Mouse (Mus musculus) intestine, embryonic 14.5 days (tissue): ENCODE results near the gene Gabpb1. TPM values are rescaled to one million over a fixed set of nuclear protein-coding genes. Genes with fewer than 3 reads are reported as not detected.

Experiments used
- ATAC-seq: fragments of 200-750 bp; cut with Nextera tagmentation; replicated peaks from 2 replicates; pipeline ENCODE4 v1.8.0; 2017; ENCODE audit warnings: low read depth, moderate number of reproducible peaks, moderate TSS enrichment, moderate library complexity; ENCODE audit not compliant: low FRiP score, low TSS enrichment
- DNase-seq: peaks from one replicate; pipeline ENCODE4 v3.0.0-alpha.2; 2018; ENCODE audit warnings: low spot score
- H3K27ac ChIP-seq: fragments of 300-500 bp; sonication (generic); 2 replicates; pipeline ENCODE4 v1.5.1; 2014; ENCODE audit warnings: low read depth, mild to moderate bottlenecking, control low read depth
- H3K27me3 ChIP-seq: fragments of 300-500 bp; sonication (generic); replicated peaks from 2 replicates; pipeline ENCODE4 v1.6.1; 2014; ENCODE audit warnings: low read length, control low read depth; ENCODE audit not compliant: control insufficient read depth, insufficient read depth
- H3K36me3 ChIP-seq: fragments of 300-500 bp; sonication (generic); 2 replicates; pipeline ENCODE4 v1.6.1; 2014; ENCODE audit warnings: low read length, control low read depth; ENCODE audit not compliant: control insufficient read depth, insufficient read depth
- H3K4me1 ChIP-seq: fragments of 300-500 bp; sonication (generic); replicated peaks from 2 replicates; pipeline ENCODE4 v1.6.1; 2014; ENCODE audit warnings: low read length, control low read depth, mixed read lengths; ENCODE audit not compliant: control insufficient read depth, insufficient read depth
- H3K4me2 ChIP-seq: fragments of 300-500 bp; sonication (generic); 2 replicates; pipeline ENCODE4 v1.6.1; 2014; ENCODE audit warnings: low read length
- H3K4me3 ChIP-seq: fragments of 300-500 bp; sonication (generic); 2 replicates; pipeline ENCODE4 v1.5.1; 2014; ENCODE audit warnings: low read depth, low read length, control low read depth, mixed read lengths
- H3K9ac ChIP-seq: fragments of 300-500 bp; sonication (generic); 2 replicates; pipeline ENCODE4 v1.6.1; 2014; ENCODE audit warnings: mild to moderate bottlenecking, low read length
- H3K9me3 ChIP-seq: fragments of 300-500 bp; sonication (generic); 2 replicates; pipeline ENCODE4 v1.6.1; 2016; ENCODE audit warnings: low read length, control low read depth; ENCODE audit not compliant: control insufficient read depth
- WGBS: fragments of 180-500 bp; shearing (Covaris S2); extraction: QIAGEN DNeasy Blood & Tissue Kit; methylation state at CpG from one replicate; pipeline ENCODE4 v1.1.7; 2014; 5-methylcytosine and 5-hydroxymethylcytosine counted together
- polyA plus RNA-seq: library from polyadenylated mRNA; unstranded; fragments of >200 nt; fragmentation: Nextera tagmentation; extraction: Ambion mirVana; gene quantifications from 2 replicates; pipeline ENCODE4 v1.2.1, GENCODE M21; 2014

The Gabpb1 gene
- polyA plus RNA-seq, 1 experiment from 2014 or later, result 46.5 TPM

DNA sequence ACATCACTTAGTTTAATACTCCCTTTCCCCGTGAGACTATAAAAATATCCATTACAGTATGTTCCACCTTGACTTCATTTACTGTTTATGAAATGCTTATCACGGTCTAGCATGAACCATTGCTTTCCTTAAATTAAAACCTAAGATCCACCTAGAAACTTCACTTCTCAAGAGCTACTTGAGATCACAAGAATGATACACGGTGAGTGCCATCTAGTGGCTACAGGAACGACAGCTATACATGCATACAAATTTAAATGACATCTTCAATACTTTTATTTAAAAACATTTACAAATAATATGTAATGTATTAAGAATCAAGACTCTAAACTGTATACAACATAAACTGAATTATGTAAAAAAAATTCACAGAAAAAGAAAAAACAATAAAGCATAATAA is 12.7 kb downstream of the Gabpb1 start:
- DNase-seq (no peak), ATAC-seq (no peak)
- Histone ChIP-seq H3K36me3 (no peaks in the 10 kb centered on the region), H3K4me2 (no peak overlapping the region), H3K4me3 (no peak overlapping the region), H3K4me1 (no peaks in the 10 kb centered on the region), H3K27ac (no peak overlapping the region), H3K9ac (no peak overlapping the region), H3K27me3 (no peaks in the 10 kb centered on the region), H3K9me3 (no peaks in the 10 kb centered on the region)
- 57% methylated on average over 4 of the region's 4 CpGs for WGBS

DNA sequence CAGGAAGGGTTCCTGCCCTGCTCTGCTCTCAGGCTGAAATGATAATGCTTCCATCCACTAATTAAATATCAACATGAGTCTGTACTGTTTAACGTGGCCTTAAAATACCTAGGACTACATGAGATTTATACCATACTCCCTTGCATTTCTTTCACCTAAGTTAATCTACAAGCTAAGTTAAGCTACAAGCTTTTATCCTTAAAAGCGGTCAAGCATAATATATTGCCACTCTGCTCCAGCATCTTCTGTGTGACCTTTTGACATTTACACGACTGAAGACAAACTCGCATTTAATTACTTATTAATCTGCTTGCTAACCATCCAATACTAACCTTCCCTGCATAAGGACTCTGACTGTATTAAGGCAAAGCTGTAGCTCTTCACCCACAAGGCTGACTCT is 23.2 kb downstream of the Gabpb1 start:
- no peaks in the 10 kb centered on the region for H3K9me3 ChIP-seq
- H3K9ac ChIP-seq, result no peak overlapping the region
- 76% methylated on average over 4 of the region's 4 CpGs for WGBS
- no peak overlapping the region for H3K27ac ChIP-seq
- no peaks in the 10 kb centered on the region for H3K4me1 ChIP-seq
- no peak overlapping the region for H3K4me3 ChIP-seq
- H3K4me2 ChIP-seq, result no peak overlapping the region
- H3K36me3 ChIP-seq, result peaks cover 80% of the 10 kb centered on the region
- ATAC-seq (no peak), DNase-seq (no peak)
- H3K27me3 ChIP-seq, result no peaks in the 10 kb centered on the region

DNA sequence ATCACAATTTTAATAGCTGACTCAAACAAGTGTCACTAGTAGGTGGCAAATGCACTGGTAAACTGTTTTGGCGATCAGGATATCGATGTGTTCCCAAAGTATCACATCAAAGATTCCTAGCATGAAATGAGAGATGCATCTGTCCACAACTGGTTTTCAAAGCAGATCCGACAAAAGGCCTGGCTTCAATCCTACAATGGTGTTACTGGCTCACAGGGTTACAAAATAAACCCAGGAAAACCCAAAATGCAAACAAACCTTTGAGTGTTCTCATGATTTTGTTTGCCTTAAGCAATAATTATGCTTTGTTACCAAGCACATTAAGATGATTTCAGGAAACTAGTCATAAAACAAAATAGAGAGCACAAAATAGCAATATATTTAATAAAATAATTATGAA is 28.4 kb downstream of the Gabpb1 start:
- H3K9ac ChIP-seq, result no peak overlapping the region
- ATAC-seq (no peak), DNase-seq (no peak)
- no peaks in the 10 kb centered on the region for H3K4me1 ChIP-seq
- H3K27ac ChIP-seq, result no peak overlapping the region
- no peak overlapping the region for H3K4me2 ChIP-seq
- no peaks in the 10 kb centered on the region for H3K27me3 ChIP-seq
- WGBS, result 88% methylated on average over 3 of the region's 3 CpGs
- no peaks in the 10 kb centered on the region for H3K9me3 ChIP-seq
- no peak overlapping the region for H3K4me3 ChIP-seq
- H3K36me3 ChIP-seq, result peaks cover 83% of the 10 kb centered on the region

DNA sequence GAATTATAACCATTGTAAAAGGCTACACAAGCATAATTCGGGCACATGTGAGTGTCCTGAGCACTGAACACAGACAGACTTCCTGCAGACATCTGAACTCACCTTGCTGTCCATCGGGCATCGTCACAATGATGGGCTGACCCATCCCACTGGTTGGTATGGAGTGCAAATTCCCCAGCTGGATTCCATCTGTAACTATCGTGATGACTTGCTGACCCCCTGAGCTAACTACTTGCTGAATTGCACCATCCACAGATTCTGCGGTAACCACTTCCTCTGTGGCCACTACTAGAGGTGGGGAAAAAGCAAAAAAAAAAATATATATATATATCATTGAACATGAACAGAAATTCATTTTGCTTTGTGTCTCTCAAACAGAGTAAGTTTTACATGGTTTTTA is 29.7 kb downstream of the Gabpb1 start:
- Histone ChIP-seq H3K4me2 (no peak overlapping the region), H3K27me3 (no peaks in the 10 kb centered on the region), H3K9ac (no peak overlapping the region), H3K27ac (no peak overlapping the region), H3K4me1 (no peaks in the 10 kb centered on the region), H3K4me3 (no peak overlapping the region), H3K9me3 (no peaks in the 10 kb centered on the region), H3K36me3 (peaks cover 77% of the 10 kb centered on the region)
- ATAC-seq (no peak), DNase-seq (no peak)
- 88% methylated on average over 5 of the region's 5 CpGs for WGBS

DNA sequence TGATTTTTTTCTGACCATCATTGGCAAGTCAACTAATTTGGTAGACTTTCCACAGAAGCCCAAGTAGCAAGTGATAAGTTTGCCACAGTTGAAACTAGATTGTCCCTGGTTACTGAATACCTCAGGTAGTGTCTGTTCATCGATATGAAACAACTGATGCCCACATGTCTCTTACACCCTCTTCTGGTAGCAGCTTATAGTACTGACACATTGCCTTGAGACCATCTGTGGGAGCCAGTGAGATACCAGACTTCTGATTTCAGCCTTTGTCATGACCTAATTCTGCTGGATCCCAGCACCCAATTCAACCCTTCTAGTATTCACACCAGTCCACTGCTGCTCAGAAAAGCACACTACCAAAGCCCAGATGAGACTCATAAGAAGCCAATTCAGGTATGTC is 31.4 kb downstream of the Gabpb1 start:
- H3K27me3 ChIP-seq, result no peaks in the 10 kb centered on the region
- H3K27ac ChIP-seq, result no peak overlapping the region
- peaks cover 79% of the 10 kb centered on the region for H3K36me3 ChIP-seq
- no peak overlapping the region for H3K4me2 ChIP-seq
- H3K9me3 ChIP-seq, result no peaks in the 10 kb centered on the region
- ATAC-seq (no peak), DNase-seq (no peak)
- 95% methylated on average over 1 of the region's 1 CpGs for WGBS
- H3K4me3 ChIP-seq, result no peak overlapping the region
- no peak overlapping the region for H3K9ac ChIP-seq
- H3K4me1 ChIP-seq, result no peaks in the 10 kb centered on the region

DNA sequence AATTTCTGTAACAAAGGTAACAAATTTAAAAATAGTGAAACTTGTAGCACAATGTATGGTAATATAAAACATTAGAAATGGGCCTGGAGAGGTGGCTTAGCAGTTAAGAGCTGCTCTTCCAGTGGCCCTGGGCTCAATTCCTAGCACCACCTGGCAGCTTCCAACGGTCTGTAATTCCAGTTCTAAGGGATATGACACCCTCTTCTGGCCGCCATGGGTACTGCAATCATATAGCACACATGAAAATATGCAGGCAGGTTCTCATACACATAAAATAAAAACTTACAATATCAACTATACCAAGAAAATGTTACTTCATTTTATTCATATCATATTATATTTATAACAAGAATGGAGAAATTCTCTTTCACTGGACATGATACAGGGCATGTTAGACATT is 35.8 kb downstream of the Gabpb1 start:
- ATAC-seq, result no peak
- no peaks in the 10 kb centered on the region for H3K4me1 ChIP-seq

DNA sequence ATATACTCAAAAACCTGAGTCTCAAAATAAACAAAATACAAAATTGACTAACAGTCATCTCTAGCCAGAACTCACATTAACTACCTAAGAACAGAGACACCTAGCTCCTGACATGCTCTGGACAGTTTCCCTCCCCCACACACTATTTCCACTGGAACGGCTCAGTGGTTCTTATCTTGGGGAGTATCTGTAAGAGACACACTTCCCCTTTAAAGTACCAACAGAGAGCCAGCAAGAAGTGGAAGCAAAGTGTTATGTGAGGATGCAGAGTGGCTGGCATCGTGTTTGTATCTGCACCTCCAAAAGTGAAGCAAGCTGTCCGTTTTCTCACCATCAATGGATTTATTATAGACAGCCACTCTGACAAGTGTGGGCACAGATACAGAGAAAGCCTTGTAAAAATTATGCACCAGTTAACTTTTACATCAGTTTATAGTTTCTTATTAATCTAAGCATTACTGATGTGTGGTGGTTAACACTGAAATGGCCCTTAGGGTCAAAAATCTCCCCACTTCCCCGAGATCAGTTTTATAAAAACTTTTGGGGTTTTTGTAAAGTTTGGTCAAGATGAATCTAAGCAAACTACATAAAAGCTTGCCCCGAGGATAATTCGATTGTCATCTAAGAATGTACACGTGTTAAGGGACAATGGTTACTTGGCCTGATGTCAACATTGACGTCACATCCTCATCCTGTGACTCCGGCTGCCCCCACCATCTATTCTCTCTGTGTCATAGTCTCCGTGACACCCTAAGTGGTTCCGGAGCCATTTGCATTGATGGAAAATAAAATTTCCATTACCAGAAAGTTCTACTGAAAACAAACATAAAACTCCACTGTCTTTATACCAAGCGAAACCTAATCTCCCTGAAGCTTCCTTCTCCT is 40.0 kb downstream of the Gabpb1 start:
- H3K27ac ChIP-seq, result no peak overlapping the region
- no peaks in the 10 kb centered on the region for H3K9me3 ChIP-seq
- peaks cover 51% of the 10 kb centered on the region for H3K36me3 ChIP-seq
- DNase-seq, result no peak
- H3K4me3 ChIP-seq, result no peak overlapping the region
- no peaks in the 10 kb centered on the region for H3K4me1 ChIP-seq
- ATAC-seq, result no peak
- no peak overlapping the region for H3K4me2 ChIP-seq
- no peaks in the 10 kb centered on the region for H3K27me3 ChIP-seq
- WGBS, result 79% methylated on average over 12 of the region's 12 CpGs
- H3K9ac ChIP-seq, result no peak overlapping the region

More for the DNA sequence above, 35.8 kb downstream of the Gabpb1 start:
- no peaks in the 10 kb centered on the region for H3K9me3 ChIP-seq
- no peaks in the 10 kb centered on the region for H3K27me3 ChIP-seq
- no peak overlapping the region for H3K4me3 ChIP-seq
- peaks cover 71% of the 10 kb centered on the region for H3K36me3 ChIP-seq
- DNase-seq, result no peak
- 88% methylated on average over 2 of the region's 2 CpGs for WGBS
- H3K9ac ChIP-seq, result no peak overlapping the region
- no peak overlapping the region for H3K4me2 ChIP-seq
- no peak overlapping the region for H3K27ac ChIP-seq

DNA sequence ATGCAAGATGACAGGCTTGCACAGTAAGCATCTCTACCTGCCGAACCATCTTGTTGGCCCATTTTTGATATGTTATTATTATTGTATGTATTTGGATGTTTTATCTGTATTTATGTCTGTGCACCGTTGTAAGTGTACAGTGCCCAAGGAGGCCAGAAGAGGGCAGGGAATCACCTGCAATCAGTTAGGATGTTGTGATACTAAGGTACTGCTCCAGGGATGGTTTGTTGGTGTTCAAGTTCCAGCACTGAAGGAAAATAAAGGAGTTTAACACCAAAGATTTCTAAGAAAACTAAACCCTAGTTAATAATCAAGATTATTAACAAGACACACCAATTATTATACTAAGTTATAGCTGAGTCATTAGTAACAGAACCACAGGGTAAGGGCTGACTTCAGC is 43.0 kb downstream of the Gabpb1 start:
- WGBS, result 90% methylated on average over 2 of the region's 2 CpGs
- Histone ChIP-seq H3K27me3 (no peaks in the 10 kb centered on the region), H3K36me3 (peaks cover 41% of the 10 kb centered on the region), H3K4me1 (no peaks in the 10 kb centered on the region), H3K27ac (no peak overlapping the region), H3K4me2 (no peak overlapping the region), H3K4me3 (no peak overlapping the region), H3K9ac (no peak overlapping the region), H3K9me3 (no peaks in the 10 kb centered on the region)
- DNase-seq, result no peak
- no peak for ATAC-seq

DNA sequence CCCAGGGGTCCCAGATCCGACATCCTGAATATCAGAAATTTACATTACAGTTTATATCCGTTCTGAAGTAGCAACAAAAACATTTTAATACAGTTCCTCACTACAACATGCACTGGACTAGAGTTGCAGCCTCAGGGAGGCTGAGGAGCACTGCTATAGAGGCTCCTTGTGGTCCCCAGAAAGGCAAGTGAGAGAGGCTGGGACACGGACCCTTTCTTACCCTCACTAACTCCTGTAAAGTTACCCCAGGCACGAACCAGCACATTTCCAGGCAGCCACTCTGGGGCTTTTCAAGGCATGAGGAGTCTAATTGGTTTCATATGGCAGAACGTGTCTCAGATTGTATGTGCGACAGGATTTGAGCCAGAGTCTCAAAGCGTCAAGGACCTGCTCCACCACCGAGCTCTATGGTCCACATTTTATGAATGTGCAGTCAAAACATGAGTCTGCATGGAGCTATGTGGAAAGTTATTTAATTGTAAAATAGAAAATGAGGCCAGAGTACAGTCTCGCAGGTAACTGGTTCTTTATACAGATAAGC is 47.6 kb downstream of the Gabpb1 start:
- WGBS, result 86% methylated on average over 9 of the region's 9 CpGs
- Histone ChIP-seq H3K9me3 (no peaks in the 10 kb centered on the region), H3K27me3 (no peaks in the 10 kb centered on the region), H3K4me1 (no peaks in the 10 kb centered on the region), H3K4me3 (no peak overlapping the region), H3K27ac (no peak overlapping the region), H3K9ac (no peak overlapping the region), H3K4me2 (no peak overlapping the region), H3K36me3 (peaks cover 23% of the 10 kb centered on the region)
- ATAC-seq (no peak), DNase-seq (no peak)
